Mouse (Mus musculus) ES-CJ7 (cell line): ENCODE data around the gene Wnt11.

Experiments
- DNase-seq: peaks from one replicate; pipeline ENCODE4 v3.0.0; 2011; ENCODE audit warnings: low read depth, low spot score

The Wnt11 gene

DNA sequence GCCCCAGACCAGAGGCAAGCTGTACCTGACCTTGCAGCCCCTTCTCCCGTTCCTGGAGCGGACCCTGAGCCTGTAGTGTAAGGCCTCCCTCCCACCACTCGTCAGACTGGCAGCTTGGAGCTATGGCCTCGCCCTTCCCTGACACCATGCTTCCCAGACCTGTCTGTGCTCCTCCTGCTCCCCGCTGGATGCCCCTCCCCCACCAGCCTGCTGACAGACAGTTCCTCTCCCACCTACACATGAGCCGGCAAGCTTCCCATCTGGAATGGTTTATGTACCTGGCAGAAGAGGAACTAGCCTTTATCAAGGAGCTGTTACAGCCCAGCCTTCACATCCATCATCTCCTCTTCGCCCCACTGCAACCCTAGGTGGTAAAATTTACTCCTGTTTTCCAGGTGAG is 6.0 kb upstream of the Wnt11 start:
- DNase-seq = peak; percentile 61

DNA sequence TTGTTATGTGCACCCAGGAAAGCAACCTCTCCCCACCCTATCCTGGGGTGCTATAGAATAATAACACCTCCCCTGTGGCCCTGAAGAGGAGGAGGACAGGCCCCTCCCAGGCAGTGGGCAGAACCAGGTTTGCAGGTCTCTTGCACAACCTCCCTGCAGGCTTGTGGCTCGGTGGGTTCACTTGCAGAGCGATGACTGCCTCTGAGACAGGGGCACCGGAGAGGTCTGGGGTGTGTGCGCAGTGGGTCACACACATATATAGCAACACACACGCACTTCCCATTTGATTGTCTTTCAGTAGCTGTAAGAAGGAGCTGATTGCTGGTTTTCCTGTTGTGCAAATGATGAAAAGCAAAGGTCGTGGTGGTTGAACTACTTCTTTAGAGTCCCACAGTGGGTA is 3.6 kb upstream of the Wnt11 start:
- DNase-seq = no peak

DNA sequence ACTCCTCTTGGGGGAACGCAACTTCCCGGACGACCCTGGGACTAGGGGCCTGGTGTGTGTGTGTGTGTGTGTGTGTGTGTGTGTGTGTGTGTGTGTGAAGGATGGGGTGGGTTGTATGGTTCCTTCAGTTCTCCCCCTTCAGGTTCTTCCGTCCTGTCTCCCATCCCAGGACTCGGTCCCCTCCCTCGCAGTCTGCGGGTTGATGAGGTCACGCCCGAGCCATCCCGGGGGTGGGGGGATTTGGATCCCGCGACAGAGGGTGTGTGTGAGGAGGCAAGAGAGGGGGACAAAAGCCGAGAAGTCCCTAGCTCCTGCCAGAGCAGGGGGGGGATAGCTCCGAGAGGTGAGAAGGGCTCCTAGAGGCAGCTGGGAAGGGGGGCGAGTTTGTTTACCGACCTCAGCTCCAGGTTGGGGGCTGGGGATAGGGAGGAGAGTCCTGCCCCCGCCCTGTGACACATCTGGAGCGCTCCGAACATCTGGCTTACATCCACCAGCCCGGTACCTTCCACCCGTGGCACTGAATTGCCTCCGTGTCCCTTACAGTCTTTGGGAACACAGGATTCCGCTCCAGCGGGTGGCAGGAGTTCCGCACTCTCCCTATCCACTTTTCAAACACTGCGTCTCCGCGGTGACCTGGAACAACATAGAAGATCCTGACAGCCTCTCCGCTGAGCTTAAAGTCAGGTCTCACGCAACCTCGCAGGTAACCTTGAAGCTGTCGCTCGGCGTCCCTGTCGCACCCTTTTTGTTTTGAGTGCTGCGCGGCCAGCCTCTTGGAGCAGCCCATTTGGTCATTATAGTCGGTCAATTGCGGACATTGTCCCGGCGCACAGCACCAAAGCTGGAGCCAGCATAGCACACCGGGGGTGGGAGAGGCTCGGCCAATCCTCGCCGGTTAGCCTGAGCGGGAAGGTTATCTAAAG is 868 bp downstream of the Wnt11 start:
- DNase-seq = no peak

DNA sequence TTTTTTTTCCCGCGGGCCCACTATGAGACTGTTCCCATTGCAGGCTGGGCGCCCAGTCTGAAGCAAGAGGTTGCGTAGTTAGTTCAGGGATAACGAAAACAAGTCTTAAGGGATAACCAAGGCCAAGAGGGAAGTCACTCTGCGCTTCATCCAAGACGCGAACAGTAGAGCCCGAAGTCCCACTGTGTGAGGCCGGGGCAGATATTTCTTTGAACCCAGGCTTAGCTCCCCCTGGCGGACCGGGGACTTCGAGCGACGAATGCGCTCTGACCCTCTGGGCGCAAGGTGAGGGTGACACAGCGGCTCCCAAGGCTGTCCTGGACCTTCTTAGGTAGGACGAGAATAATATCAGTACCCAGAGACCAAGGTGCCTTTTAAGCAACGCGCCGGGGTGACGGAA is 1.7 kb downstream of the Wnt11 start:
- peak; percentile 82 for DNase-seq

DNA sequence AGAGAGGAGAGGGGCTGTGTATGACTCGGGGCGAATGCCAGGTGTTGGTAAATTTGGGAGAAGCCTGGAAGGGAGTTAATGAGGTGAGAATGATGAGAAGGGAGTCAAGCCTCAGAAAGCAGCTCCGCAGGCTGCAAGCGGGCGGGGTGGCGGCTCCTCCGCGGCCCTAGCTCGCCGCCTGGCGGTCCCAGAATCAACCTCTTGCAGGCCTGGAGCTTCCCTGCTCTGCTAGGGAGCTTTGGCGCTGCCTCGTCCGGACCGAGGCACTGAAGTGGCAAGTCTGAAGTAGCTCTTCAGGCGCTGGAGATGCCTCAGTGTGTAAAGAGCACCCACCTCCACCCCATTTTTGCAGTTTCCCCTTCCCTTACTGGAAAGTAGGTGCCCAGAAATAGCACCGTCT is 3.0 kb downstream of the Wnt11 start:
- DNase-seq = peak; percentile 74

DNA sequence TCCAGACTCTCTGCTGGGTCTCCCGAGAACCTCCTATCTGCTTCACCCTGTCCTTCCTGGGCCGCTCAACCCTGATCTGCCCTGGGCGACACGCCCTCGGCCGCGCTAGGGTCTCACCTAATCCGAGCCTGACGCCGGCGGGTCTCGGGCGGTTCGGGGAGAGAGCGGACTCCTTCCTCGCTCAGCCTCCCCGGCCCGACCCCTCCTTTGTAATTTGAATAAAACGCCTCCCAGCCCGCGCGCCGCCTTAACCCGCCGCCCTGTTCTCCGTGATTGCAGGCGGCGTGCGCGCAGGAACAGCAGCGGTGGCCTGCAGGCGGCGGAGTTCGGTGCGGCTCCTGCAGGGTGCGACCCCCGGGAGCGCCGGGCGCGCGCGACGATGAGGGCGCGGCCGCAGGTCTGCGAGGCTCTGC is 3.8 kb downstream of the Wnt11 start:
- DNase-seq = peak; percentile 67

DNA sequence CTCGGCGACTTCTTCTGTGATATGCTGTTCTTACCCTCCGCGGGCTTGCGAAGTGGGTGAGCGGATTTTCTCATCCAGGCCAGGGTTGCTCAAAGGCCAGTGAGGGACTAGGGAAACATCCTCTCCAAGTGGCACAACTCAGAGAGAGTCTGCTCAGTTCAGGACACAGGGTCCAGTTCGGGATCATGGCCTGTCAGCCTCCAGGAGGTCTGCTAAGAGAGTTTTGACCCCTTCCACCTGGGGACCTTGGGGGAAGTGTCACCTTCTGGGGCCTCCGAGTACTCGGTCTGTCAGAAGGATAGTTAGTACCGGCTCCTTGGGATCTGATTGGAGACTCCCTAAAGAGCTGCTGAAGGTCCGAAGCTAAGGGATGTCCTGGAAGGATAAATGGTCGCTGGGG is 4.4 kb downstream of the Wnt11 start:
- no peak for DNase-seq

DNA sequence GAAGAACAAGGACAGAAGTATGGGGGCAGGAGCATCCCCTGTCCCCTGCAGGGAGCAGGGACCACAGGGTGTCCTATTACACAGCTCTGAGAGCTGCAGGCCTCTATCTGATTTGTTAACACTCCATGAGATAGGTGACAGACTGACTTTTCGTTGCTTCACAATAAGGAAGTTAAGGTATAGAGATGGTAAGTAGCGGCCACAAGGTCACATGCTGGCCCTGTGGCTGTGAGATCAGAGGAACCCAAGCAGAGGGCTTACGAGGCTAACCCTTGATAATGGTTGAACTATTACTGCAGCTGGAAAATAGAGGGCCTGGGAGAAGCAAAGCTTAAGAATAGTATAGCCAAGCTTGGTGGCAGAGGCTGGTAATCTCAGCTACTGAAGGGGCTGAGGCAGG is 5.9 kb downstream of the Wnt11 start:
- DNase-seq = no peak

DNA sequence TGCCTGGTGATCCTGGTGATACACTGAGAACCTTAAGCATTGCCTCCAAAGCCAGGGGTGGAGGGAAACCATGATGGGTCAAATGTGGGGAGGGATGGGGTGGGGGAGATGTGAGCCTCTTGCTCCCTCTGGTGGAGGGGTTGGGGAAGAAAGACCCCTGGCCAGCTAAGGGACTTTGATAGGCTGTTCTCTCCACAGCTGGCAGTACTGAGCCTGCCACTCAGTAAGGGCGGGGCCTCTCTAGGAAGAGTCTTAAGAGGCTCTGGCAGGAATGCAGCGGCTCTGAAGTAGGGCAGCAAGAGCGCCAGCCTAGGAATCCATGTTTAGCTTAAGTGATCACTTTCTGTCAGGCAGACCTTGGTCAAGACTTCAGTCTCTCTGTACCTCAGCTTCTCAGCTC is 6.9 kb downstream of the Wnt11 start:
- peak; percentile 70 for DNase-seq

DNA sequence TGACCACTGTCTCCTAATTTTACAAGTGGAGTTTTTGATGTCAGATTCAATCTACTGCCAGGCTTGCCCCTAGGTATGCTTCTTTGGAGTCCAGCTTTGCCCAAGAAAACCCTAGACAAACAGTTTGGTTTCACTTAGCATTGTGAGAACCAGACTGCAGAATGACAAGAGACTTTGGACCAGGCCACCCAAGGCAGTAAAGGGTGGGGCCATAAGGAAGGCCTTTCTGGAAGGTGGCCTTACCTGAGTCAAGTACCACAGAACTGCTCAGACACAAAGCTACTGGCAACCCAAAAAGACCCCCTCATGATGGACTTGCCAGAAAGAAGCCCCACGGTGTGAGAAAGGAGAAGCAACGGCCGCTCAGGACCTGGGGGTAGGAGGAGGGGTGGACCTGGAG is 8.1 kb downstream of the Wnt11 start:
- no peak for DNase-seq

DNA sequence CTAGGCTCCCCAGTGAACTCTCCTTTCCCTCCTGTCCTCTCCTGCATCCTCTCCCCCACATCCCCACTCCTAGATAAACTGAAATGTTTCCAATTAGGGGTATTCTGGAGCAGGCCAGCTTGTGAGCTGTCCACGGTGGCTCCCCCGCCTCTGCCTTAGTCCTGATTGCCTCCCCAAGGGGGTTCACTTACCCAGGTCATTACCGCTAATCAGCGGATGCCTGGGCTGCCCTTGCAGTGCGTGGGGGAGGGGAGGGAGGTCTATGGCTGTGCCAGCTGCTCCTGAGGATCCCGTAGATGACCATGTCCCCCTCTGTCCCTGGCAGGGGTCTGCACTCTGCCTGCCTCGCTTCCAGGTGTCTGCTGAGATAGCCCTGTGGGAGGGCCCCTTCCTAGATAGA is 8.7 kb downstream of the Wnt11 start:
- DNase-seq = no peak

DNA sequence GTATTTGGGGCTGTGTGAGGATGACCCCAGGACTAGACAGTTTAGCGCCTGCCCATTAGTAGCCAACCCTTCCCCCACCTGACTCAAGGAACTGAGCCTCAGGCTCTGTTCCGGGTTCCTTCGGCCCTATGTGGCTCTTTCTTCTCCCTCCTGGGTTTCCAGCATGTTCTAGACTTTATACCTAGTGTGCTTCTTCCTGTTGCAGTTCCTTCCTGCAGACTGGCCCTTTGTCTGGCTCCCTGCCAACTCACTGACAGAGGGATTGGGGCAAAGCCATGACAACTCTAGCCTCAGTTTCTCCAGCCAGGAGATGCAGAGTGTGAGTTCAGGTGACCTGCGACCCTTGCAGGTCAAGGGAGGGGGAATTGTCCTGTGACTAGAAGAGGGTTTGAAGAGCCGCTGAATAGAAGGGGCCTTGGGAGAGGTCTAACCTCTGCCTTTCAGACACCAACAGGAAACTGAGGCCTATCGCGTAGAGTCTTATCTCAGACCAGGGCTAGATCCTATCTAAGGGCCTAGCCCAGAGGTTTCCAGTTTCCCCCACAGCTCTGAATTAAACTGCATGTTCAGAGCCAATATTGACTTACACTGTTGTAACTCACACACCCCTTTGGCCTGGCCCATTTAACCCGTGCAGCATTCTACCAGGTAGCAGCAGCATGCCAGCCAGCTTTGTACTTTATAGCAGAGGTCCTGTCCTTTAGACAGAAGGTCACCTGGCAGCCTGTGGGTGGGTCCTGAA is 14.2 kb downstream of the Wnt11 start:
- no peak for DNase-seq

DNA sequence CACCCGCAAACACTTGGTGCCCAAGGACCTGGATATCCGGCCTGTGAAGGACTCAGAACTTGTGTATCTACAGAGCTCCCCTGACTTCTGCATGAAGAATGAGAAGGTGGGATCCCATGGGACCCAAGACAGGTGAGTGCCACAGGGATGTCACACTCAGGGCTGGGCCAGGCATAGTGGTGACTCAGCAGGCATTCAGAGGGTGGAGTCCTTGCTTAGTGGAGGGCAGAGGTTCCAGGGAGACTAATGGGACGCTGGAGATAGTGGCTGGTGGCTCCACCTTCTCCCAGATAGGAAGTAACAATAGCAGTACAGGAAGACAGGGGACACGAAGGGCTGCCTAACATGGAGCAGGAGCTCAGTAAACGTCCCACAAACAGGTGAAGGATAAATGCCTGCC is 15.5 kb downstream of the Wnt11 start:
- DNase-seq = no peak

DNA sequence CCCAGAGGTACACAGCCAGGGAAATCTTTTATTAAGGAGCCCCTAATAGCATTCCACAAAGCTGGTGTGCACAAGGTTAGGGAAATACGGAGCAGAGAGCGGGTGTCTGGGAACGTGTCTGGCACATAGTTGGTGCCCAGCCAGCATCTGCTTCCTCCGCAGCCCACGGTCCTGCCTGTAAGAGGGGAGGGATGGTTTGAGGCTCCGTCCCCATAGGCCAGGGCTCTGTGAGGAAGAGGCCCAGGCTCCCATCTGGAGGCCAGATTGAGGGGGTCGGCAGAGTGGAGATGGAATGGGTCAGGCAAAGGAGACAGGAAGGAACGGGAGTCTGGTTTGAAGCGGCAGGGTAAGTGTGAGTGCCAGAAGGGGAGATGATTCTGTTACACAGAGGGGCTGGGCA is 16.3 kb downstream of the Wnt11 start:
- DNase-seq = no peak

DNA sequence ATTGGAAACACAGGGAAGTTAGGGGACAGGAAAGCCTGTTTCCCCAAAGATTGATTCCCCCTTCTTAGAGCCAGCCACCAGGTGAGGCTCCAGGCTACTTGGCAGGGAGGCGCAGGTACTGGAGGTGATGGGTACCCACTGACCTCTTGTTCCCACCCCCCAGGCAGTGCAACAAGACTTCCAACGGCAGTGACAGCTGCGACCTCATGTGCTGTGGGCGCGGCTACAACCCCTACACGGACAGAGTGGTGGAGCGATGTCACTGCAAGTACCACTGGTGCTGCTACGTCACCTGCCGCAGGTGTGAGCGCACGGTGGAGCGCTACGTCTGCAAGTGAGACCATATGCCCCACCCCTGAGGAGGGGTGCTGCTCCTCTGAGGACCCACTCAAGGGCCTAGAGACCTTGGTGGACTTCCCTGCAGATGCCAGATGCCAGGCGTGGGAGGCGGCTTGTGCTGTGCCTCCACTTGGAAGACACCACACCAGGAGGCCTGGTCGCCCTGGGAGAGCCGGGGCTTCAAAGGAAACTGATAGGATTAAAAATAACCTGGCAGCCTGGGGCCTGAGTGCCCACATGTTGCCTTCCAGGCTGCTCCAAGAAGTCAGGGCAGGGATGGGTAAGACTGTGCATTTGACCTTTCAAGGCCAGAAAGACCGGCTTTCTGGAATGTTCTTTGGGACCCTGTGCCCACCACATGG is 18.2 kb downstream of the Wnt11 start:
- DNase-seq = no peak

DNA sequence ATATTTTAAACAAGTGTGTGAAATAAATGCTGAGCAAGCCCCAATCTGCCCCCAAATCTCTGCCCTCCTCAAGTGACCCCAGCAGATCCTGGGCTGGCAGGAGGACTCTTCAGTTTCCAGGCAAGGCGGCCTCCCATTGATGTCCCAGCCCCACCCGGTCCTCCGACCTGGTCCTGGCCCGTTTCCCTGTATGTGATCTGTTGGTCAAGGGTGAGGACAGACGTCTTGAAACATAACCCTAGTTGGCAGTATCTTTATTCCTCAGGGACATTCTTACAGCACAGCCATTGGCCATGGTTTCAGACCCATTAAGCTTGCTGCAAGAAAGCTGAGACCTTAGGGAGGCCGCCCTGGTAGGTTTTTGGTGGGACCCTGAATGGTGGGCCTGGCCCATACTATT is 18.9 kb downstream of the Wnt11 start:
- no peak for DNase-seq

DNA sequence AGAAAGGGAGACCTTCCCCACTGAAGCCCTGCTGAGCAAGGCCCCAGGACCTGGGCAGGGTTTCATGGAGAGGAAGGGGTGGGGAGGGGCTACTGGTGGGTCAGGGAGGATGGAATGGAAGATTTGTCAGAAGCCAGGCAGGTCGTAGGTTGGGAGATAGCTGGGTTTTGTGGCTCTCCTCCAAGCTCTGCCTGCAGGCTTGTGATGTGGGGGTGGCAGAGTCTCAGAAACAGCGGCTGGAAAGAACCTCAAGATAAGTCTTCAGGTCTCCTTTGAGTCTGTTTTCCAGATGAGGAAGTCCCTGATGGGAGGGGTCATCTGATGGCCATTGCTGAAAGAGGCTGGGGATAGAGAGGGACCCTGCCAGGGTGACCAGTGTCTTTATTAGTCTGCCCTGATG is 20.5 kb downstream of the Wnt11 start:
- DNase-seq = no peak

DNA sequence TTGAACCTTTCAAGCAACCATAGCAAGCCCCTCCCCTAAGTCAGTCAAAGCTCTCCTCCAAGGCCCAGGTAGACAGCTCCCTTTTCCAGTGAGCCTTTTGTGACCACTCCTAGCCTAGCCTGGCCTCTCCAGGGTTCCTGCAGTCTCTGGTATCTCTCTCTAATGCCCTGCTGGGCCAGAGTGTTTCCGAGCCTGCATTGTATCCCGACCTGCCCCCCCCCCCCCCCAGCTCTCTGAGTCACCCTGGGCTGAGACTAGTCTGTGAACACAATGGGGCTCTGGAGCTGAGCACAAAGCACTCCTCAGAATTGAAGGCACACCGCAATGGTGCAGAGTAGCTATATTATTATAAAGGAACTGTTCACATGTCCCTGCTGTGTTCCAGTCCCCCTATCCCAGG is 21.2 kb downstream of the Wnt11 start:
- no peak for DNase-seq

DNA sequence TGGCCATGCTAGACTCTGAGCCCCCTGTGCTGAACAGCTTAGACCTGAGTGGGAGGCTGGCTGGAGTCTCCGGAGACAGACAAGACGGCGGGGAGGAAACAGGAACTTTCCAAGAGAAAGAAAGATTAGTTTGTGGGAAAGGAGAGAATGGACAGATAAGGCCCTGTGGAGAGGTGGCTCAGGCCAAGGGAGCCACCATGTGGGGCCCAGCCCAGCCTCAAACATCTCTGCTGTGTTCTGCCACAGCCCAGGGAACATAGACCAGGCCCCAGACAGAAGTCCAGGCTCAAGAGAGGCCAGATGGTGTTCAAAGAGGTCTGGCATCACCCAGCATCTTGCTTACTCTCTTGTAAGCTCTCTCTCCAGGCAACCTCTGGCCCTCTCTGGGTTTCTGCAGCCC is 22.2 kb downstream of the Wnt11 start:
- no peak for DNase-seq

DNA sequence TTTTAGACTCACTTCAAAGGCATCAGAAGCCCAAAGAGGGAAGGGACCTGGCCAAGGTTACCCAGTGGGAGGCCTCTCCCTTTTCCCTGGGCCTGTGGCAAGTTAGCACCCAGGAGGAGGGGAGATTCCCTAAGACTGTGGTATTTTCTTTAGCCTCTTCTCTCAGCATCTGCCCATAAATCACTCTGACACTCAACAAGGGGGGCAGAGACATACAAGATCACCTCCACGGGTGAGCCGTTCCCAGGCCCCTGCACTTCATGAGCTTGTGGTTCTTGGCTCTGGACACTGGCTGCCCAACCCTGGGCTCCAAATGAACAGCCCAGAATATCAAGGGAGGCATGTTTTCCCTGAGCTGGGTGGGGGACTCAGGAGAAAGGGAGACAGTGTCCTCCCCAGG is 26.1 kb downstream of the Wnt11 start:
- no peak for DNase-seq

DNA sequence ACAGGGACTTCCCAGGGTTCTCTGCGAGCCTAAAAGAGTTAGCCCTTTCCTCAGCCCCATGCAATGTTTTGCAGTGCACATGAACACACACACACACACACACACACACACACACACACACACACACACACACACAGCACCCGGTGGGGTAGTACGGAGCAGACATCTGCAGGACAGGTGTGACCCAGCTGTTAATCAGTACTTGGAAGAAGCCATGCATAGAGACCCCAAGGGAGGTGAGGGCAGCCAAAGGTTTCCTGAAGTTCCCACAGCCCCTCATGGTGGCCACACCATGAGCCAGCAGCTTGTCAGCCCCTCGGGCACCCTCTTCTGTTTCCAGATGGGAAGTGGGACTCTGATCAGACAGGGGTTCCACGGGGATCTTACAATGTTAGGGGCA is 28.1 kb downstream of the Wnt11 start:
- DNase-seq = no peak

DNA sequence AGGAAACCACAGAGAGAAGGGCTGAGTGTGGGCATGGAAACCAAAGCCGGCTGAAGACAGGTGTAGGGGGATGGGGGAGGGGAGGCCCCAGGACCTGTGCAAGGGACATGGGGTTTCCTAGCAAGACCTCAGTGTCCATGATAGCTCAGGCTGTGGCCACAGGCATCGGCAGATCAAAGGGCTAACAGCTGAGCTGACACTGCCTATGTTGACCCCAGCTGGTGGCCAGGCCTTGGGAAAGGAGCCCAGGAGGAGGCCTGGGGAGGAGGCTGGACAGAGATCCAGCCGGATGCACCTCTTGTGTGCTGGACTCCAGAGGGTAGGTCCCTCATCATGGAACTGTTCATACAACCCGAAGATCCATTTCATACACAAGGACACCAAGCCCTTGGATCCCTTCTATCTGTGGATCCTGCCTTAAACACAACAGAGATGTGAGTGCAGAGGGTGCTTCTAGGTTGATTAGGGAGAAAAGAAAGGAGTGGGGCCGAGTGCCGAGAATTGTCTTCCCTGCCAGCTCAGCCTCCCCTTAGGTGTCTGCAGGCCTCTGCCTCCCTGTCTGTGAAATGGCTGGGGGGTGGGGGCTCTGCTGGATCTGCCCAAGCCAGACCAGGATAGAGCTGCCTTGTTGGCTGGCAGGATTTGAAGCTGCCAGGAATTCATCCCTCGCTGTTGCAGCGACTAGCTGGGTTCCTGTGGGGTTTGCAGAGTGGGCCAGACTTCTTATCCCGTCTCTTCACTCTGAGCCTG is 29.2 kb downstream of the Wnt11 start:
- DNase-seq = no peak
